Mouse (Mus musculus) G1E (cell line): ENCODE results near the gene Pnmal2.

ENCODE experiments used
- CTCF ChIP-seq: IDR thresholded peaks from 2 replicates; pipeline ENCODE4 v1.5.1; 2012; ENCODE audit warnings: low read depth, low read length, inconsistent platforms, mixed read lengths
- GATA1 ChIP-seq: IDR thresholded peaks from 2 replicates; pipeline ENCODE4 v1.6.1; 2012; ENCODE audit warnings: borderline replicate concordance, low read length, inconsistent platforms, mixed read lengths
- GATA2 ChIP-seq: IDR thresholded peaks from 2 replicates; pipeline ENCODE4 v1.6.1; 2012; ENCODE audit warnings: low read depth, low read length, inconsistent platforms, borderline replicate concordance
- TAL1 ChIP-seq: conservative IDR thresholded peaks from 2 replicates; pipeline ENCODE4 v1.6.1; 2012; ENCODE audit warnings: low read depth, low read length, inconsistent platforms, mixed read lengths

GRCm38 (mm10) chr7:16978593-16978992, 34.1 kb downstream of the Pnmal2 start:
- no peak for TF ChIP-seq CTCF
- no peak for TF ChIP-seq TAL1
- no peak for TF ChIP-seq GATA1
- TF ChIP-seq GATA2 = no peak
